Mouse (Mus musculus) liver, embryonic 16.5 days (tissue): ENCODE data around the gene Wdr35. TPM values are rescaled to one million over a fixed set of nuclear protein-coding genes. Genes with fewer than 3 reads are reported as not detected.
"Not testable (repeated sequence)": the region's sequence is repeated elsewhere in the genome, so short reads cannot be mapped to it uniquely, and the experiment has no call there.

Experiments
- ATAC-seq: fragments of 200-750 bp; cut with Nextera tagmentation; 2 replicates; pipeline ENCODE4 v1.8.0; 2017; ENCODE audit warnings: low read depth, mild to moderate bottlenecking, moderate number of reproducible peaks, moderate library complexity
- H3K27ac ChIP-seq: fragments of 300-500 bp; sonication (generic); 2 replicates; pipeline ENCODE4 v1.5.1; 2014; ENCODE audit warnings: mild to moderate bottlenecking, low read length
- H3K27me3 ChIP-seq: fragments of 300-500 bp; sonication (generic); 2 replicates; pipeline ENCODE4 v1.6.1; 2014; ENCODE audit warnings: low read depth, low read length, mixed read lengths; ENCODE audit not compliant: control insufficient read depth, insufficient read depth
- H3K36me3 ChIP-seq: fragments of 300-500 bp; sonication (generic); 2 replicates; pipeline ENCODE4 v1.6.1; 2014; ENCODE audit warnings: mild to moderate bottlenecking; ENCODE audit not compliant: control insufficient read depth, insufficient read depth
- H3K4me1 ChIP-seq: fragments of 300-500 bp; sonication (generic); 2 replicates; pipeline ENCODE4 v1.6.1; 2014; ENCODE audit warnings: low read depth, low read length, mixed read lengths; ENCODE audit not compliant: control insufficient read depth
- H3K4me2 ChIP-seq: fragments of 300-500 bp; sonication (generic); 2 replicates; pipeline ENCODE4 v1.6.1; 2014; ENCODE audit warnings: low read depth, low read length, mixed read lengths
- H3K4me3 ChIP-seq: fragments of 300-500 bp; sonication (generic); 2 replicates; pipeline ENCODE4 v1.5.1; 2014; ENCODE audit warnings: low read depth, mild to moderate bottlenecking, low read length
- H3K9ac ChIP-seq: fragments of 300-500 bp; sonication (generic); 2 replicates; pipeline ENCODE4 v1.6.1; 2014; ENCODE audit warnings: low read depth, low read length
- H3K9me3 ChIP-seq: fragments of 300-500 bp; sonication (generic); replicated peaks from 2 replicates; pipeline ENCODE4 v1.6.1; 2016; ENCODE audit warnings: low read length; ENCODE audit not compliant: control insufficient read depth
- WGBS: fragments of 180-500 bp; shearing (Covaris S2); extraction: QIAGEN DNeasy Blood & Tissue Kit; methylation state at CpG from one replicate; pipeline ENCODE4 v1.1.7; 2014; ENCODE audit not compliant: insufficient replicate concordance; 5-methylcytosine and 5-hydroxymethylcytosine counted together
- polyA plus RNA-seq: library from polyadenylated mRNA; unstranded; fragments of >200 nt; fragmentation: Nextera tagmentation; extraction: Ambion mirVana; gene quantifications from 2 replicates; pipeline ENCODE4 v1.2.1, GENCODE M21; 2015

The Wdr35 gene
- polyA plus RNA-seq, 1 experiment from 2014 or later, result 1.1 TPM

- H3K9ac ChIP-seq, result no peak overlapping the region
- no peak overlapping the region for H3K4me3 ChIP-seq
- H3K27me3 ChIP-seq, result no peaks in the 10 kb centered on the region
- H3K4me2 ChIP-seq, result no peak overlapping the region
- no peak for ATAC-seq
- whole genome bisulfite sequencing, result 45% methylated on average over 3 of the region's 3 CpGs
- H3K27ac ChIP-seq, result no peak overlapping the region
- H3K9me3 ChIP-seq, result no peaks in the 10 kb centered on the region
- no peaks in the 10 kb centered on the region for H3K4me1 ChIP-seq
- H3K36me3 ChIP-seq, result no peaks in the 10 kb centered on the region
These were observed 47.3 kb downstream of the Wdr35 start for GRCm38 (mm10) chr12:9020986-9021385.

- ATAC-seq, result no peak
- no peaks in the 10 kb centered on the region for H3K36me3 ChIP-seq
- H3K4me3 ChIP-seq, result no peak overlapping the region
- H3K9me3 ChIP-seq, result no peaks in the 10 kb centered on the region
- no peak overlapping the region for H3K27ac ChIP-seq
- H3K4me1 ChIP-seq, result no peaks in the 10 kb centered on the region
- no peak overlapping the region for H3K9ac ChIP-seq
- H3K27me3 ChIP-seq, result no peaks in the 10 kb centered on the region
- H3K4me2 ChIP-seq, result no peak overlapping the region
- WGBS, result 41% methylated on average over 4 of the region's 4 CpGs
These were observed 49.3 kb downstream of the Wdr35 start for GRCm38 (mm10) chr12:9023031-9023430.

- 85% methylated on average over 14 of the region's 14 CpGs for WGBS
These were observed 50.4 kb downstream of the Wdr35 start for GRCm38 (mm10) chr12:9024071-9024470.

GRCm38 (mm10) chr12:9024736-9025135, 51.0 kb downstream of the Wdr35 start:
- Histone ChIP-seq H3K4me2 (no peak overlapping the region), H3K27ac (no peak overlapping the region), H3K36me3 (no peaks in the 10 kb centered on the region), H3K4me3 (no peak overlapping the region), H3K4me1 (no peaks in the 10 kb centered on the region), H3K9ac (no peak overlapping the region), H3K27me3 (no peaks in the 10 kb centered on the region), H3K9me3 (no peaks in the 10 kb centered on the region)
- ATAC-seq, result no peak
- 65% methylated on average over 13 of the region's 13 CpGs for WGBS

More at GRCm38 (mm10) chr12:9024071-9024470, 50.4 kb downstream of the Wdr35 start:
- Histone ChIP-seq H3K4me3 (no peak overlapping the region), H3K27ac (no peak overlapping the region), H3K9ac (no peak overlapping the region), H3K9me3 (no peaks in the 10 kb centered on the region), H3K36me3 (no peaks in the 10 kb centered on the region), H3K4me2 (no peak overlapping the region), H3K27me3 (no peaks in the 10 kb centered on the region), H3K4me1 (no peaks in the 10 kb centered on the region)
- no peak for ATAC-seq

GRCm38 (mm10) chr12:9026843-9027242, 53.2 kb downstream of the Wdr35 start:
- Histone ChIP-seq H3K4me3 (no peak overlapping the region), H3K9ac (no peak overlapping the region), H3K36me3 (no peaks in the 10 kb centered on the region), H3K4me2 (no peak overlapping the region), H3K27ac (no peak overlapping the region), H3K4me1 (peaks cover 3% of the 10 kb centered on the region), H3K9me3 (no peaks in the 10 kb centered on the region), H3K27me3 (no peaks in the 10 kb centered on the region)
- no peak for ATAC-seq

GRCm38 (mm10) chr12:9028816-9029215, 55.1 kb downstream of the Wdr35 start:
- not testable (repeated sequence) for H3K4me1 ChIP-seq, ATAC-seq, H3K9me3 ChIP-seq, H3K9ac ChIP-seq, H3K4me3 ChIP-seq, H3K27me3 ChIP-seq, H3K36me3 ChIP-seq, H3K27ac ChIP-seq, H3K4me2 ChIP-seq
- 75% methylated on average over 7 of the region's 7 CpGs for WGBS

- peak overlapping the region; percentile 83 for H3K9ac ChIP-seq
- H3K27me3 ChIP-seq, result no peaks in the 10 kb centered on the region
- no peaks in the 10 kb centered on the region for H3K36me3 ChIP-seq
- peak overlapping the region; percentile 72 for H3K4me3 ChIP-seq
- H3K27ac ChIP-seq, result peak overlapping the region; percentile 96
- no peaks in the 10 kb centered on the region for H3K9me3 ChIP-seq
- no peak for ATAC-seq
- peaks cover 3% of the 10 kb centered on the region for H3K4me1 ChIP-seq
- peak overlapping the region; percentile 80 for H3K4me2 ChIP-seq
- 22% methylated on average over 4 of the region's 4 CpGs for WGBS
These were observed 55.8 kb downstream of the Wdr35 start for GRCm38 (mm10) chr12:9029506-9029887.

GRCm38 (mm10) chr12:9029888-9030723, 56.4 kb downstream of the Wdr35 start, which contains the start of gene Ttc32:
TSS of gene Ttc32 (plus strand) at chr12:9029997.
- H3K4me2 ChIP-seq, result peak within 1 kb of the TSS; percentile 80
- peak within 1 kb of the TSS; percentile 83 for H3K9ac ChIP-seq
- no peaks in the 10 kb centered on the region for H3K27me3 ChIP-seq
- H3K4me1 ChIP-seq, result peaks cover 3% of the 10 kb centered on the region
- peak within 1 kb of the TSS; percentile 96 for H3K27ac ChIP-seq
- peak; percentile 93 for ATAC-seq
- WGBS, result under 1% methylated on average over 69 of the region's 69 CpGs
- peak within 1 kb of the TSS; percentile 72 for H3K4me3 ChIP-seq
- no peaks in the 10 kb centered on the region for H3K36me3 ChIP-seq
- no peaks in the 10 kb centered on the region for H3K9me3 ChIP-seq

GRCm38 (mm10) chr12:9031166-9031565, 57.5 kb downstream of the Wdr35 start:
- Histone ChIP-seq H3K36me3 (no peaks in the 10 kb centered on the region), H3K27ac (peak overlapping the region; percentile 96; the same call in 1 of the 2 replicates), H3K4me3 (peak overlapping the region; percentile 72), H3K4me2 (peak overlapping the region; percentile 80), H3K4me1 (peaks cover 3% of the 10 kb centered on the region), H3K27me3 (no peaks in the 10 kb centered on the region), H3K9me3 (no peaks in the 10 kb centered on the region), H3K9ac (peak overlapping the region; percentile 83)
- 29% methylated on average over 8 of the region's 8 CpGs for WGBS
- no peak for ATAC-seq
